Mouse (Mus musculus) embryonic facial prominence, embryonic 14.5 days (tissue): ENCODE data around the gene Dand5. TPM values are rescaled to one million over a fixed set of nuclear protein-coding genes. Genes with fewer than 3 reads are reported as not detected.

Experiments used
- ATAC-seq: fragments of 200-750 bp; cut with Nextera tagmentation; 2 replicates; pipeline ENCODE4 v1.8.0; 2017; ENCODE audit warnings: low read depth, moderate number of reproducible peaks, moderate TSS enrichment
- DNase-seq: peaks from one replicate; pipeline ENCODE4 v3.0.0-alpha.2; 2015; ENCODE audit warnings: low spot score
- H3K27ac ChIP-seq: fragments of 300-500 bp; sonication (generic); replicated peaks from 2 replicates; pipeline ENCODE4 v1.5.1; 2014; ENCODE audit warnings: low read depth, mild to moderate bottlenecking, low read length, moderate library complexity
- H3K27me3 ChIP-seq: fragments of 300-500 bp; sonication (generic); replicated peaks from 2 replicates; pipeline ENCODE4 v1.6.1; 2014; ENCODE audit warnings: low read length; ENCODE audit not compliant: control insufficient read depth, insufficient read depth
- H3K36me3 ChIP-seq: fragments of 300-500 bp; sonication (generic); 2 replicates; pipeline ENCODE4 v1.6.1; 2014; ENCODE audit warnings: low read length, mixed read lengths; ENCODE audit not compliant: control insufficient read depth, insufficient read depth
- H3K4me1 ChIP-seq: fragments of 300-500 bp; sonication (generic); 2 replicates; pipeline ENCODE4 v1.6.1; 2014; ENCODE audit warnings: antibody characterized with exemption, low read length; ENCODE audit not compliant: control insufficient read depth, insufficient read depth
- H3K4me2 ChIP-seq: fragments of 300-500 bp; sonication (generic); 2 replicates; pipeline ENCODE4 v1.6.1; 2014; ENCODE audit warnings: low read depth, mild to moderate bottlenecking, low read length, moderate library complexity, mixed read lengths
- H3K4me3 ChIP-seq: fragments of 300-500 bp; sonication (generic); 2 replicates; pipeline ENCODE4 v1.5.1; 2014; ENCODE audit warnings: low read depth, mild to moderate bottlenecking, low read length
- H3K9ac ChIP-seq: fragments of 300-500 bp; sonication (generic); 2 replicates; pipeline ENCODE4 v1.6.1; 2014; ENCODE audit warnings: low read depth, mild to moderate bottlenecking, low read length, moderate library complexity, mixed read lengths
- H3K9me3 ChIP-seq: fragments of 300-500 bp; sonication (generic); 2 replicates; pipeline ENCODE4 v1.6.1; 2016; ENCODE audit warnings: low read length; ENCODE audit not compliant: control insufficient read depth
- WGBS: fragments of 180-500 bp; shearing (Covaris S2); extraction: QIAGEN DNeasy Blood & Tissue Kit; methylation state at CpG from one replicate; pipeline ENCODE4 v1.1.7; 2014; 5-methylcytosine and 5-hydroxymethylcytosine counted together
- polyA plus RNA-seq: library from polyadenylated mRNA; unstranded; fragments of >200 nt; fragmentation: Nextera tagmentation; extraction: Ambion mirVana; gene quantifications from 2 replicates; pipeline ENCODE4 v1.2.1, GENCODE M21; 2014

The Dand5 gene
- polyA plus RNA-seq, 1 experiment from 2014 or later, result 5.8 TPM

DNA sequence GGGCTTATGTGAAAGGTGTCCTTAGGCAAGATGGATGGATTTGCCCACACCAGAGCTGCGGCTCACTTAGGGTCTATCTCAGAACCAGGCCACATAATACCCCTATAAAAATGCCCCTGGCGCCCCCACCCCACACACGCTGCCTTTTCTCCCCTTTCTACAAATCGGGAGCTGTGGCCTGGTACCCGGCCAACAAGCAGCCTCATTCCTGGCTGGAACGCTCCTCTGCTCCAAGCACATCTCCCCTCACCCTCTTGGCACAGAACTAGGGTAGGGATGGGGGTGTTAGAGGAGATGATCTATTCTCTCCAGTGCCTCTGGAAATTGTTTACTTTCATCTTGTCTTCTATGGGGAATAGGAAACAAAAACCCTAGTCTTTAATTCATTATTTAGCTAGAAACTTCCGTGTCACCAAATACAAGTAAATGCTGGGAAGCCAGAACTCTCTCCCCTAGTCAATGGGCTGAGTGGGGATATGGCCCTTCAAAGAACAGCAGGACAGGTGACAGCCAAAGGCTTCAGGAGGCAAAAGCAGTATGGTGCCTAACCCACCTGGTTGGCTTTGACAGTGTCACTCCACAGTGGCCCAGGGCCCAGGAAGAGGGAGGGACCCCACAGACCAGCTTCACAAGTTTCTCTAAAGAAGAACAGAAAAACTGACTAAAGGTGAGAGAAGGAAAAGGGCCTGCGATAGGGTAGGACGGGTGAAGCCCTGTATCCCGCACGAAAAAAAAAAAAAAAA is 43.8 kb downstream of the Dand5 start:
- no peak for ATAC-seq
- Histone ChIP-seq H3K9ac (peak overlapping the region; percentile 19; the same call in 1 of the 2 replicates), H3K27ac (peak overlapping the region; percentile 12; the same call in 1 of the 2 replicates), H3K4me3 (no peak overlapping the region), H3K27me3 (peaks cover 56% of the 10 kb centered on the region), H3K4me2 (peak overlapping the region; percentile 21), H3K9me3 (no peaks in the 10 kb centered on the region), H3K36me3 (no peaks in the 10 kb centered on the region), H3K4me1 (peaks cover 74% of the 10 kb centered on the region)
- DNase-seq, result peak; percentile 67
- 22% methylated on average over 11 of the region's 11 CpGs for WGBS

DNA sequence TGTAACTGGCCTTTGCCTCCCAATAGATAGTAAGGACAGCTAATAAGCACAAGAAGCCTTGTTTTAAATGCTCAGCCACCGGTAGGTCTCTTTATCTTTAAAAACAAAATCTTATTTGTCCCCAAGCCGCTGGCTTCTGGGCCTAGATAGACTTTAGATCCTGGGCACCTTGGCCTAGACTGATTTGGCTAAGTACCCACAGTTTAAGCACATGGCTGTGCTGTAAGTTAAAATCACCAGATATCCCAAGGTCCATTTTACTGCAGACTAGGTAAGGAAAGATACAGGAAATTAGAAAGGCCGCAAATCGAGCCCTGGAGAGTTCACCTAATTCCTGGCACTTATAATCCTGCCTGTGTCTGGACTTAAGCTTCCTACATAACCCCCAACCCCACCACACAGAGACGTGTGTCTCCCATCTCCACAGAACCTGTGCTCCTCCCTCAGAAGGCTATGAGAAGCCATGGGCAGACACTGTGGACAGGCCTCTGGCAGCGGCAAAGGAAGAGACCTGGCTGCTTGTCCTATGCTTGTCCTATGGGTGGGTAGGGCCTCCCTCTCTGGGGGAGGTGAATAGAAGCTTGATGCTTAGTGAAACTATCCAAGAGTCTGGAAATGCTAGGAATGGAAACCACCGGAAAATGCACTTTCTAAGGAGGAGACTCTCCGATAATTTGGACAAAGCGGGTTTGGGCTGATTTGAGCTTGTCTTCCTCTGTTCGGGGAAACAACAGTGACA is 44.6 kb downstream of the Dand5 start:
- no peak for ATAC-seq
- Histone ChIP-seq H3K4me3 (no peak overlapping the region), H3K4me2 (peak overlapping the region; percentile 21), H3K9me3 (no peaks in the 10 kb centered on the region), H3K36me3 (no peaks in the 10 kb centered on the region), H3K27ac (0 out of 2 replicates have a peak overlapping the region, but pooled peaks have one; percentile 12), H3K27me3 (peaks cover 49% of the 10 kb centered on the region), H3K9ac (no peak overlapping the region), H3K4me1 (peaks cover 72% of the 10 kb centered on the region)
- WGBS, result 51% methylated on average over 10 of the region's 10 CpGs
- DNase-seq, result no peak

DNA sequence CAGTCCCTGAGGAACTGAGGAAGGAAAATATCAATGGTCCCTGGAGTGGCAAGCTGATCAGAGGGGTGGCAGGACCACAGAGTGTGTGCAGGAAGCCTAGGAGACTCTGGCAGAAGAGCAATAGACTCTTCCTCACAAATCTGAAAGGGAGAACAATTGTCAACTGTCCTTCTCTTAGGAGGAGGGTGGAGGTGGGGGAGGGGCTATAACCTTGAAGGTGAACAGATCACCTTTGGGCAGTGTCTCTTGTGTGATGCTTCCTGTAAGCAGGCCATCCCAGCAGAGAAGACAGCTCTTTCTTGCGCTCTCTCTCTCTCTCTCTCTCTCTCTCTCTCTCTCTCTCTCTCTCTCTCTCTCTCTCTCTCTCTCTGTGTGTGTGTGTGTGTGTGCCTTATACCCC is 46.1 kb downstream of the Dand5 start:
- peaks cover 3% of the 10 kb centered on the region; the same call in 1 of the 2 replicates for H3K36me3 ChIP-seq
- ATAC-seq (no peak), DNase-seq (no peak)
- H3K27me3 ChIP-seq, result peaks cover 51% of the 10 kb centered on the region
- H3K4me3 ChIP-seq, result no peak overlapping the region
- no peaks in the 10 kb centered on the region for H3K9me3 ChIP-seq
- no peak overlapping the region for H3K4me2 ChIP-seq
- H3K9ac ChIP-seq, result no peak overlapping the region
- no peak overlapping the region for H3K27ac ChIP-seq
- peaks cover 74% of the 10 kb centered on the region for H3K4me1 ChIP-seq
- WGBS, result 63% methylated on average over 1 of the region's 1 CpGs

DNA sequence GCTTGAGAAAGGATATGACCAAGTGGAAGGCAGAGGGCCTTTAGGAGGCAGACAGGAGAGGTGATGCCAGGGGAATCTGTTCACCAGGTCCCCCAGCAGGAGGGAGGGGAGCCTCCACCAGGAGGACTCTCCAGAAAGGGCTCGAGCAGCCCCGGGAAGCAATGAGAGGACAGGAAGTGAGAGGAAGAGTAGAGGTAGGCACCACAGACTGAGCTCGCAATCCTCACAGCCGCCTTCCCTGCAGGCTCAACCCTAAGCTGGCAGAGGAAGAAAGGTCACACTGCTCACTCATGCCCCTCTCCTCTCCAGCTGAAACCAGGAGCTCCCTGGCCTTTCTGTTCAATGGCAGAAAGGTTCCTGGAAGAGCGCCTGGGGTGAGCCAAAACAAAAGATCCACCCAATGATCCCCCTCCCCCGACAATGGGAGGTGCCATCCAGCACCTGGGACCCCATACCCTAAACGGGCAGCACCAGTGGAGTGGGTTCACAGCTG is 47.0 kb downstream of the Dand5 start:
- DNase-seq, result no peak
- Histone ChIP-seq H3K4me2 (peak overlapping the region; percentile 60), H3K4me3 (no peak overlapping the region), H3K36me3 (peaks cover 11% of the 10 kb centered on the region; the same call in 1 of the 2 replicates), H3K4me1 (peaks cover 75% of the 10 kb centered on the region), H3K9ac (peak overlapping the region; percentile 55), H3K27me3 (peaks cover 51% of the 10 kb centered on the region), H3K9me3 (no peaks in the 10 kb centered on the region), H3K27ac (peak overlapping the region; percentile 93)
- no peak for ATAC-seq
- 17% methylated on average over 7 of the region's 7 CpGs for WGBS

DNA sequence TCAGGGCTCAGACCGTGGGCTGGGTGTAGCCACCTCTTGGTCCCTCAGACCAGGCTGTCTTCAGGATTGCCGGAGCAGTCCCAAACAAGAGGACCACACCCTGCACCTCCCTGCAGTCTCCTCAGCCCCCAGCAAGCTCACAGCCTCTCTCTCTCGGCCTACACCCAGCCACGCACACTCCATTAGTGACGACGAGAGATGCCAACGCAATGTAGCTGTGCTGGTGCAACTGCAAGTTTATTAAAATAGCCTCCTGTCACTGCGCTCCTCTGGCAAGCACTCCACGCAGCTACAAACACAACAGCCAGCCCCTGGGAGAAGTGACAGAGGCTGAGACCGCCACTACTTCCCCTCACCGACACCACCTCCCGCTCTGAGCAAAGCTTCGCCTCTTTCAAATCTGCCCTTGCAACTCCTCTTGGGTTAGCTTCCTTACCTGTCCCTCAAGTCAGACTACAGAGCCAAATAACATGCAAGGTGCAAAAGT is 47.5 kb downstream of the Dand5 start:
- Histone ChIP-seq H3K27me3 (peaks cover 51% of the 10 kb centered on the region), H3K9ac (peak overlapping the region; percentile 55), H3K4me1 (peaks cover 73% of the 10 kb centered on the region), H3K9me3 (no peaks in the 10 kb centered on the region), H3K27ac (peak overlapping the region; percentile 93), H3K36me3 (peaks cover 14% of the 10 kb centered on the region; the same call in 1 of the 2 replicates), H3K4me3 (peak overlapping the region; percentile 34), H3K4me2 (peak overlapping the region; percentile 60)
- 22% methylated on average over 12 of the region's 13 CpGs for WGBS
- DNase-seq (peak; percentile 52), ATAC-seq (no peak)

DNA sequence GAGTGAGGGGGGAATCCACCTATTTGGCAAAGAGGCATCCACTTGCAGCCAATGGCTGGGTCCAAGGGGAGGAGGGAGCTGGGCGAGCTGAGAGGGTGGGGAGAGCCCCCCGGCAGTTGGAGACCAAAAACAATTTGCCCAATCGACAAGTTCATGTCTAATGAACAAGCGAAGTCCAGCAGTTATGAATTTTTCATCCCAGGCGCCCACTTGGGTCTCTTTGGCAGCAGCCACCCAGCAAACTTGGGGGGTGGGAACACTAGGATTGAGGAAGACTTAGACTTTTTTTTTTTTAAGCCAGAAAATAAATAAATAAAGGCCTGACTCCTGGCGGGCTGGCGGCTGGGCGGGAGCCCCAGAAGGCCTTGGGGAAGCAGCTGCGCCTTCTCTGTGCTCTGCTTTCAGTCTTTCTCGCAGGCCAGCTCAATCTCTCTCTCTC is 48.1 kb downstream of the Dand5 start:
- peak; percentile 72 for ATAC-seq

DNA sequence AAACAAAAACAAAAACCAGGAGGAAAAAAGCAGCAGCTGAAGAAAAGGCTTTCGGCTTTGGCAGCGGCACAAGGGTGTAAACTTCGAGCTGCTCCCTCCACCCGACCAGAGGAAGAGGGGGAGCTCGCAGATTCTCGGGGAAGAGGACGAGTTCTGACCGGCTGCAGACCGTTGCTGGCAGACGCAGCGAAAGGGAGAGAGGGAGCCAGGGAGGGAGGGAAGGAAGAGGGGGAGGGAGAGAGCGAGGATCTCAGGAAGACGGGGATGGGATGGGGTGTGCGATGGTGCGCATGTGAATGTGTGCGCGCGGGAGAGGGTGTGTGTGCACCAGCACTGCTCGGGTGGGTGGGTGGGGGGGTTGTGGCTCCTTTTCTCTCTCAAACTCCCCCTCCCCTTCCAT is 48.8 kb downstream of the Dand5 start:
- DNase-seq (peak; percentile 96), ATAC-seq (peak; percentile 84)
- peak overlapping the region; percentile 60 for H3K4me2 ChIP-seq
- H3K9me3 ChIP-seq, result no peaks in the 10 kb centered on the region
- peak overlapping the region; percentile 93 for H3K27ac ChIP-seq
- peak overlapping the region; percentile 56 for H3K9ac ChIP-seq
- WGBS, result under 1% methylated on average over 17 of the region's 19 CpGs
- H3K4me3 ChIP-seq, result peak overlapping the region; percentile 34
- H3K4me1 ChIP-seq, result peaks cover 59% of the 10 kb centered on the region
- peaks cover 26% of the 10 kb centered on the region for H3K36me3 ChIP-seq
- H3K27me3 ChIP-seq, result peaks cover 43% of the 10 kb centered on the region

More for the DNA sequence above, 48.1 kb downstream of the Dand5 start:
- DNase-seq, result peak; percentile 92
- Histone ChIP-seq H3K36me3 (peaks cover 20% of the 10 kb centered on the region), H3K4me1 (peaks cover 66% of the 10 kb centered on the region), H3K4me2 (peak overlapping the region; percentile 60), H3K27me3 (peaks cover 50% of the 10 kb centered on the region), H3K9ac (peak overlapping the region; percentile 55; the same call in 1 of the 2 replicates), H3K27ac (peak overlapping the region; percentile 93), H3K9me3 (no peaks in the 10 kb centered on the region), H3K4me3 (peak overlapping the region; percentile 34)
- WGBS, result 1% methylated on average over 10 of the region's 10 CpGs

DNA sequence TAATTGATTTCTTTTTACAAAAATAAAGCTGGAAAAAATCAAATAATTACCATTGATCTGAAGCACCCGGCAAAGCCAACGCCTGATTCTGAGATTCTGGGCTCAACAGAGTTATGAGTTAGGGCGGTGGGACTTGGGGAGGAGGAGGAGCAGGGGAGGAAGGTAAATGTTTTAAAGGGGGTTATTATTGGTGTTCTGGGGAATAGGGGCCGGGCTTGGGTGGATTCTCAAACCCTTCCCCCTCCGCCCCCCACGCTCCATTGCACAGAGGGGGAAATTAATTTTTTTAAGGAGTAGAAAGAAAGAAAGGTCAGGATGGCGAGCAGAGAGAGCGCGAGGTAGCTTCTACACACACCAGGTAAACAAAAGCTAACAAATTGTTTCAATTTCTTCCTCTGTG is 49.3 kb downstream of the Dand5 start:
- peak; percentile 68 for DNase-seq
- peaks cover 54% of the 10 kb centered on the region for H3K4me1 ChIP-seq
- H3K27me3 ChIP-seq, result peaks cover 38% of the 10 kb centered on the region
- WGBS, result 3% methylated on average over 9 of the region's 9 CpGs
- peaks cover 32% of the 10 kb centered on the region for H3K36me3 ChIP-seq
- H3K27ac ChIP-seq, result peak overlapping the region; percentile 93
- H3K9me3 ChIP-seq, result no peaks in the 10 kb centered on the region
- peak overlapping the region; percentile 34 for H3K4me3 ChIP-seq
- peak overlapping the region; percentile 60 for H3K4me2 ChIP-seq
- H3K9ac ChIP-seq, result peak overlapping the region; percentile 56
- no peak for ATAC-seq
